Mouse (Mus musculus) stomach, postnatal 0 days (tissue): ENCODE data around the gene Stk19. TPM values are rescaled to one million over a fixed set of nuclear protein-coding genes. Genes with fewer than 3 reads are reported as not detected.
"Not testable (repeated sequence)": the region's sequence is repeated elsewhere in the genome, so short reads cannot be mapped to it uniquely, and the experiment has no call there.

Experiments
- ATAC-seq: fragments of 200-750 bp; cut with Nextera tagmentation; 2 replicates; pipeline ENCODE4 v1.8.0; 2017; ENCODE audit not compliant: low FRiP score, low TSS enrichment
- DNase-seq: peaks from one replicate; pipeline ENCODE4 v3.0.0-alpha.2; 2016; ENCODE audit warnings: low spot score
- H3K27ac ChIP-seq: fragments of 300-500 bp; sonication (generic); replicated peaks from 2 replicates; pipeline ENCODE4 v1.5.1; 2014; ENCODE audit warnings: mild to moderate bottlenecking, control low read depth
- H3K27me3 ChIP-seq: fragments of 300-500 bp; sonication (generic); 2 replicates; pipeline ENCODE4 v1.6.1; 2014; ENCODE audit warnings: low read length; ENCODE audit not compliant: control insufficient read depth, insufficient read depth
- H3K36me3 ChIP-seq: fragments of 300-500 bp; sonication (generic); 2 replicates; pipeline ENCODE4 v1.6.1; 2014; ENCODE audit warnings: low read length, mixed read lengths; ENCODE audit not compliant: control insufficient read depth, insufficient read depth
- H3K4me1 ChIP-seq: fragments of 300-500 bp; sonication (generic); replicated peaks from 2 replicates; pipeline ENCODE4 v1.6.1; 2014; ENCODE audit warnings: antibody characterized with exemption; ENCODE audit not compliant: control insufficient read depth, insufficient read depth
- H3K4me2 ChIP-seq: fragments of 300-500 bp; sonication (generic); replicated peaks from 2 replicates; pipeline ENCODE4 v1.6.1; 2014; ENCODE audit warnings: low read depth, mild to moderate bottlenecking, control low read depth, moderate library complexity
- H3K4me3 ChIP-seq: fragments of 300-500 bp; sonication (generic); 2 replicates; pipeline ENCODE4 v1.5.1; 2014; ENCODE audit warnings: low read depth, low read length, control low read depth
- H3K9ac ChIP-seq: fragments of 300-500 bp; sonication (generic); 2 replicates; pipeline ENCODE4 v1.6.1; 2014; ENCODE audit warnings: mild to moderate bottlenecking, low read length, control low read depth, mixed read lengths
- H3K9me3 ChIP-seq: fragments of 300-500 bp; sonication (generic); 2 replicates; pipeline ENCODE4 v1.6.1; 2016; ENCODE audit warnings: low read length; ENCODE audit not compliant: control insufficient read depth
- CTCF ChIP-seq: IDR thresholded peaks from 2 replicates; pipeline ENCODE4 v1.5.1; 2016; ENCODE audit warnings: antibody characterized with exemption, low read depth, mild to moderate bottlenecking, moderate library complexity
- EP300 ChIP-seq: optimal IDR thresholded peaks from 2 replicates; pipeline ENCODE3; 2016; ENCODE audit warnings: antibody characterized with exemption
- WGBS: fragments of 180-500 bp; shearing (Covaris S2); extraction: QIAGEN DNeasy Blood & Tissue Kit; methylation state at CpG from one replicate; pipeline ENCODE4 v1.1.7; 2014; 5-methylcytosine and 5-hydroxymethylcytosine counted together
- polyA plus RNA-seq: library from polyadenylated mRNA; unstranded; fragments of >200 nt; fragmentation: Nextera tagmentation; extraction: Ambion mirVana; gene quantifications from 2 replicates; pipeline ENCODE4 v1.2.1, GENCODE M21; 2015

The Stk19 gene
- polyA plus RNA-seq, 1 experiment from 2014 or later, result 23.1 TPM

DNA sequence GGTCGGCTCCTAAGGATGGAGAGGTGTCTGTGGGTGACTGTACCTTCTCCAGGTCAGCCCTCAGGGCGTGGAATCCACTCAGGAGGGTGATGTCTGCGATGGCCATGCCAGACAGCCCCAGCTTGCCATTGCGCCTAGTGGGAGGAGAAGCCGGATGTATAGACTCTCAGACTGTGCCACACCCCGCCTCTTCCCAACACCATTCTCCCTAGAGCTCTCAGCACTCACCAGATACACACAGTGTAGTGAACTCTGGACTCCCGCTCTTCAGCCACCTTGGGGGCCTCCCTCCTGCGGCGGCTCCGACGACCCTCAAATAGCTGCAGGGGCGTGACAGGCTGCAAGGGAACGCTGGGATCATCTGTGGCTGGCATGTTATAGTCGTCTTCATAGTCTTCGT is 25.5 kb downstream of the Stk19 start:
- H3K9ac ChIP-seq, result no peak overlapping the region
- H3K27me3 ChIP-seq, result no peaks in the 10 kb centered on the region
- TF ChIP-seq CTCF (no peak), EP300 (no peak)
- 70% methylated on average over 15 of the region's 15 CpGs for WGBS
- H3K27ac ChIP-seq, result no peak overlapping the region
- no peaks in the 10 kb centered on the region for H3K36me3 ChIP-seq
- H3K4me3 ChIP-seq, result no peak overlapping the region
- ATAC-seq (no peak), DNase-seq (no peak)
- H3K9me3 ChIP-seq, result no peaks in the 10 kb centered on the region
- no peak overlapping the region for H3K4me2 ChIP-seq
- no peaks in the 10 kb centered on the region for H3K4me1 ChIP-seq

DNA sequence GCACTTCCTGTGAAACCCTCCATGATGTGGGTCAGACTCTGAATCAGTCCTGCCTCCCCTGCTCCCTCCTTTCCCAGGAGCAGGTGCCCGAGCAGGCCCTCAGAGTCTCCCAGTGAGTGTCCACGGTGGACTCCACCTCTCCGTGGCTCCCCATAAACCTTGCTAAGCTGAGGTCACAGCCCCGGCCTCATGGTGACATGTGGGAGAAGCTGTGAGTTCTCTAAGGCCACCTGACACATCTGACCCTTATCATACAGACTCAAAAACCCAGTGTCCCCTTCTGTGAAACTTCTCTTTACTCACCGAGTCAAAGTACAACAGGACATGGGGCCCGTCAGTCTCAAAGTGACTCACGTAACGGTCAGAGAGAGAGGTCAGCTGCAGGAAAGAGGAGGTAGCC is 25.9 kb downstream of the Stk19 start:
- ATAC-seq, H3K27me3 ChIP-seq, H3K9me3 ChIP-seq, H3K4me3 ChIP-seq, DNase-seq, H3K36me3 ChIP-seq, H3K4me2 ChIP-seq, H3K4me1 ChIP-seq, H3K27ac ChIP-seq, H3K9ac ChIP-seq: not testable (repeated sequence)
- 73% methylated on average over 8 of the region's 8 CpGs for whole genome bisulfite sequencing

DNA sequence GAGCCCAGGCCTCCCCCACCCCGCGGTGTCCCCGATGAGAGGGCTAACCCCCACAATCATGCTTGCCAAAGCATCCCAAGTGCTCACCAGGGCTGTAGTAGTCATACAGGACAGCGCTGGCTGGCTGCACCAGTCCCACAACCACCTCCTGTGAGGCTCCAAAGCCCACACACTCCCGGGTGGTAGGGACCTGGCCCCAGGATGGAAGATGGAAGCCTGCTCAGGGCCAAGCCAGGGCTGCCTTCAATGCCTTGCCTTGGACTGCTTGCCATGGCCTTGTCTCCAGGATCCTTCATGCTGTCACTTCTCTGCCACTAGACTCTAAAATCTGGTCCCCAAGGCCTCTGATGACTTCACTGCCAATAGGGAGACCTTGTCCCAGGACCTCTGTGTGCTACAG is 26.3 kb downstream of the Stk19 start:
- not testable (repeated sequence) for H3K9me3 ChIP-seq, H3K9ac ChIP-seq, H3K27ac ChIP-seq, DNase-seq, H3K4me1 ChIP-seq, ATAC-seq, H3K4me2 ChIP-seq, H3K27me3 ChIP-seq, H3K4me3 ChIP-seq, H3K36me3 ChIP-seq
- WGBS, result 76% methylated on average over 5 of the region's 5 CpGs

DNA sequence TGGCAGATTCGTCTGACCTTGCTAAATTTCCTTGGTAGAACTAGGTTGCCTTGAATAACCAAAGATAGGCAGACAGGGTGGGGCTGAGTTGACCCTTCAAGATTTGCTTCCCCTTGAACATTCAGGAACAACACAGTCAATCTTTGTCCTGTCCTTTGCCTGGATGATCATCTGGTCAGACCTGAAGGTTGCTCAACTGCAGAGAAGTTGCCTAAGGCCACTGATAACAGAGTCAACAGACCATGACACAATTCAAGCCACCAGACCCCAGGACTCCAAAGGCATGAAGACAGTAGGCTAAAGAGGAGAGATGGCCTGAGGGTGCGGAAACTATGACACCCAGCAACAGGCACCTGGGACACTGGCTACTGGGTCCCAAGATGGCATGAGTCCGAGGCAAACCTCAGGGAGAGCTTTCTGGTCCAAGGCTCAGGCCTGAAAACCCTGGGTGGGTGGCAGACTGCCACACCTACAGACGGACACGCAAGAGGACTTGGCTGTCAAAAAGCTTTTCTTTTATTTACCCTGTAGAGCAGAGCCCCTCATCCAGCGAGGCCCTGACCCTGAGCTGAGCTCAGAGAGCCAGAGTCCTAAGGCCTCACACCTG is 28.0 kb downstream of the Stk19 start:
- 76% methylated on average over 6 of the region's 6 CpGs for WGBS
- H3K27me3 ChIP-seq, result no peaks in the 10 kb centered on the region
- H3K4me1 ChIP-seq, result no peaks in the 10 kb centered on the region
- no peak overlapping the region for H3K27ac ChIP-seq
- no peak for DNase-seq
- TF ChIP-seq EP300, result no peak
- TF ChIP-seq CTCF, result no peak
- no peaks in the 10 kb centered on the region for H3K36me3 ChIP-seq
- no peaks in the 10 kb centered on the region for H3K9me3 ChIP-seq
- H3K4me2 ChIP-seq, result no peak overlapping the region
- no peak overlapping the region for H3K4me3 ChIP-seq
- no peak overlapping the region for H3K9ac ChIP-seq
- ATAC-seq, result no peak

DNA sequence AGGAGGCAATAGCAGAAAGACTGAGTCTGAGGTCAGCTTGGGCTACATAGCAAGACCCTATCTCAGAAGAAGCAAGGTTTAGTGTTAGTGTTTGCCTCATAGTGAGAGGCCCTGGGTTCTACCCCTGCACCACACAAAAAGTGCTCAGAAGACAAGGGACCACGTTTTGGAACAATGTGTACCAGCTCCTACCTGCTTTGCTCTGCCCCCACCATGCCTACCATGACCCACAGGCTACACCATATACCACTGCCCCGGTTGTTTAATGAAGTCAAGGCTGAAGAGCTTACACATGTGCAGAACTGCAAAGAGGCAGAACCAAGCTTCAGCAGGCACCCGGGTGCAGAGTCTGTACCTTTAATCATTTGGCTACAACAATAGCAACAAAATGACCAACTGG is 29.6 kb downstream of the Stk19 start:
- Histone ChIP-seq H3K4me1 (no peaks in the 10 kb centered on the region), H3K4me2 (no peak overlapping the region), H3K27me3 (no peaks in the 10 kb centered on the region), H3K27ac (no peak overlapping the region), H3K36me3 (no peaks in the 10 kb centered on the region), H3K4me3 (no peak overlapping the region), H3K9me3 (no peaks in the 10 kb centered on the region), H3K9ac (no peak overlapping the region)
- 63% methylated on average over 3 of the region's 3 CpGs for WGBS
- TF ChIP-seq EP300, result no peak
- no peak for TF ChIP-seq CTCF
- ATAC-seq, result no peak
- DNase-seq, result no peak

DNA sequence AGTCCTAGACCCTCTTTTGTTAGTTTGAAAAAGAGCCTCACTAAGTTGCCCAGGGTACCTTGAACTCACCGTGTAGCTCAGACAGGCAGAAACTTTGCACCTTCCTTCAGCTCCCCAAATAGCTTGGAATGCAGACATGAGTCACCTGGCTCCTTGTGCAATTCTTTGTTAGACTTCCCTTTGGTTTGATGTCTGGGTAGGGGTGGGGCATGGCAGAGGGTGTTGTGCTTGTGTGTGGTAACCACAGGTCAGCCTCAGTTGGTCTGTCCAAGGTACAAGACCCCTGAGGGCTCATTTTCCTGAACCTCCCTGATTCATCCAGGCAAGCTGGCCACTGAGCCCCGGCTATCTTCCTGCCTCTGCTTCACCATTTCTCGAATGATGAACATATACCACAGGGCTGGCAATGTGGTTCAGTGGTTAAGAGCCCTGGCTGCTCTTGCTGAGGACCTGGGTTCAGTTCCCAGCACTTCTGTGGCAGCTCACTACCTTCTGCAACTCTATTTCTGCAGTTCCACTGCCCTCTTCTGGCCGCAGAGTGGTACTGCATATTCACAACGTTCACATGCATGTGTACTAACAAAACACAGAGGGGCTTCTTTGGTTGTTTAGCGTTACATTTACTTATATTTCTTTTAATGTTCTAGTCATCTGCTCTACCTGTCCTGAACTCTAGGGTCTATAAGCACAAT is 31.7 kb downstream of the Stk19 start:
- ATAC-seq (no peak), DNase-seq (no peak)
- Histone ChIP-seq H3K4me3 (no peak overlapping the region), H3K27ac (no peak overlapping the region), H3K9me3 (no peaks in the 10 kb centered on the region), H3K9ac (no peak overlapping the region), H3K4me2 (no peak overlapping the region), H3K4me1 (no peaks in the 10 kb centered on the region), H3K36me3 (no peaks in the 10 kb centered on the region), H3K27me3 (no peaks in the 10 kb centered on the region)
- TF ChIP-seq EP300, result no peak
- peak; percentile 60 for TF ChIP-seq CTCF
- WGBS, result 74% methylated on average over 6 of the region's 6 CpGs

DNA sequence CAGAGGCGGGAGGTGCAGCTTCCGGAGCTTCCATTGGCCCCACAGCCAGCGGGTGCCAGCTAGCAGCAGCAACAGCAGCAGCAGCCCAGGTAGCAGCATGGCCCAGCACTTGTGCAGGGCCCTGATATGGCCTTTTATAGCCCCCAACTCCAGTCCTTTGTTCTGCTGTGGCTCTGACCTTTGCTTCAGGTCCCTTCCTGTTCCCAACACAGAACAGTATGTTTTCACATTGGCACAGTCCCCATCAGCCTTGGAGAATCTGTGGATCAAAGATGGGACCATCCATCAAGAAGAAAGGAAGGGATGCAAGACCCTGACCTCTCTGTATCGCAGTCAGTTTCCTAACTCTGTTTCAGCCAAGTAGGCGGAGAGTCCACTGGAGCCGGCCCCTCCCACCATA is 32.4 kb downstream of the Stk19 start, which contains the start of gene Cyp21a1:
Gene Cyp21a1, minus strand, starts transcription at position 261 of the 400 bp plus-strand sequence.
- ATAC-seq, H3K4me1 ChIP-seq, H3K9ac ChIP-seq, H3K27me3 ChIP-seq, H3K27ac ChIP-seq, H3K36me3 ChIP-seq, DNase-seq, H3K9me3 ChIP-seq, H3K4me2 ChIP-seq, H3K4me3 ChIP-seq: not testable (repeated sequence)
- 79% methylated on average over 3 of the region's 6 CpGs for whole genome bisulfite sequencing

DNA sequence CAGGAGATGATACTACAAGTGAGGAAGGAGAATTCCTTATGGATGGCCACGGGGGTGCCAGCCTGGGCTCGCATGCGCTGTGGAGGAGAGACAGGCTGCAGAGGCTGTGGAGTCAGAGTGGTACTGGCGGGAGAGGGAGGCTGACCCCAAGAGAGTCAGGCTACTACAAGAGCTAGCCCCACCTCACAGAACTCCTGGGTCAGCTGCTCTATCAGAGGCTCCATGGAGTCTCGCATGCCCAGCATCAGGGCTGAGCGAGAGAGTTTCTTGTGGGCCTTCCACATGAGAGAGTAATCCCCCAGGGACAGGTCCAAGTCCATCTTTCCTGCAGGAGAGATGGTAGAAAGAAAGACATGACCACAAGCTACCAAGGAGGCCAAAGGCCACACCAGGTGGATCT is 33.4 kb downstream of the Stk19 start:
- not testable (repeated sequence) for ATAC-seq, DNase-seq, H3K4me3 ChIP-seq, H3K36me3 ChIP-seq, H3K4me2 ChIP-seq, H3K27ac ChIP-seq, H3K9me3 ChIP-seq, H3K9ac ChIP-seq, H3K27me3 ChIP-seq, H3K4me1 ChIP-seq
- 87% methylated on average over 6 of the region's 6 CpGs for WGBS

DNA sequence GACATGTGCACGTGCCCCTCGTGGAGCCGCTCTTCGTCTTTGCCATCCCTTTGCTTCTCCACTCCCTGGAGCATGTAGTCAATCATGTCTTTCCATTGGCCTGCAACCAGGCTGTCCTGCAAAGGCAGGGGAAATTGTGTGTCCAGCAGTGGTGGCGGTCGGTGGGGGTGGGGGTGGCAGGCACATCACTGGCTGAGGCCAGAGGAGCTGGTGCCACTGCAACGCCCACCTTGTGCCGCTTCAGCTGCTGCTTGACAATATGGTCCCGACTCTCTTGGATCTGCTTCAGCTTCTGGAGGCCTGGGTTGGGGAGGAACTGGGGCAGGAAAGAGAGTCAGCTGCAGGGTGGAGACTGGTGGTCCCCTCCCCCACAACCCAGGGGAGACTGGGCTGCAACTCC is 34.0 kb downstream of the Stk19 start:
- H3K36me3 ChIP-seq, DNase-seq, H3K27ac ChIP-seq, H3K4me3 ChIP-seq, H3K27me3 ChIP-seq, ATAC-seq, H3K9me3 ChIP-seq, H3K4me1 ChIP-seq, H3K9ac ChIP-seq, H3K4me2 ChIP-seq: not testable (repeated sequence)
- WGBS, result 91% methylated on average over 9 of the region's 9 CpGs
